Mouse (Mus musculus) bone marrow, adult 2 months (tissue): ENCODE measurements around the gene Icam1.

ENCODE experiments used
- CTCF ChIP-seq: fragments of 200-500 bp; IDR thresholded peaks from 2 replicates; pipeline ENCODE4 v1.5.1; 2011; ENCODE audit warnings: low read length, control low read depth; ENCODE audit not compliant: control insufficient read depth, insufficient read depth
- POLR2A ChIP-seq: fragments of 200-500 bp; IDR thresholded peaks from 2 replicates; pipeline ENCODE4 v1.6.1; 2011; ENCODE audit warnings: low read depth, mild to moderate bottlenecking, control low read depth, low read length, borderline replicate concordance; ENCODE audit not compliant: control insufficient read depth

DNA sequence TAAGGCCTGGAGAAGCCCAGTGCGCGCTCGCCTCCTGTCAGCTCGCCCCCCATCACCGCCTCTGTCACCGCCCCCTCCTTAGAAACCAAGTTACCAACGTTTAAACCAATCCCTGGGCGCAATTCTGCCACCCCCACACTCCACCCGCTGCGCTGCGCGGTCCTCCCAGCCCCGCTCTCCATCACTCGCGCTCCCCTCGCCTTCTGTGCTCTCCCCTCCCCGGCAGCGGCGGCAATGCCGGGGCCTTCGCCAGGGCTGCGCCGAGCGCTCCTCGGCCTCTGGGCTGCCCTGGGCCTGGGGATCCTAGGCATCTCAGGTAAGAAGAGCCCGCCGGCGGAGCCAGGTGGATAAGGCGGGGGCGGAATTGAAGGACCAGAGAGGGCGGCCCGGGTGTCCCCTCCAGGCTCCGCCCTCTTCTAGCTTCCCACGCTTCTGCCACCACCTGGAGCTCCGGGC is 16.1 kb downstream of the Icam1 start, which contains the start of gene Icam5:
- TF ChIP-seq POLR2A (peak; percentile 20; the same call in 1 of the 2 replicates), CTCF (no peak)
